Mouse (Mus musculus): ENCODE data around the gene Gbgt1. TPM values are rescaled to one million over a fixed set of nuclear protein-coding genes. Genes with fewer than 3 reads are reported as not detected.
A peak's percentile ranks its signal among the peaks of the same experiment; 100 is the strongest.

The Gbgt1 gene
- polyA plus RNA-seq, 1 experiment = not detected

DNA sequence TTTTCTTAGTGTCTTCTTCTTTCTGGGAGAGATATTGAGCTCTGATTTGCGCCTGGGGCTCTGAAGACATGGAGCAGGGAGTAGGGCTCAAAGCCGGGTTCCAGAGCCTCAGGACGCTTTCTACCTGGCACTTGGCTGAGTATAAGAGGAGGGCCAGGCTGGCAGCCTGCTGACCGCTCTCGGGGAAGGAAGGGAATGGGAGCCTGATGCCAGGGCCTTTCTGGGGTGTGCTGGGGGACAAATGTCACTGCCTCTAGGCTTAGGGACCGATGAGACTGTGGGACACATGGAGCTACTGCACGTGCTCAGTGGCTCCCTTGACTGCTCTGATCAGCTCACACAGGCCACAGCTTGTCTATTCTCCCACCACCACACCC, 31.7 kb downstream of the Gbgt1 start:
- H3K4me3 ChIP-seq (replicated peaks; ENCODE audit: control insufficient read depth, low read depth, low read length) = no peak overlapping the region
- H3K4me1 ChIP-seq (ENCODE audit: control insufficient read depth, insufficient read depth, low read length) = peaks cover 8% of the 10 kb centered on the region
- TF ChIP-seq POLR2A (IDR thresholded peaks at IDR 0.05; ENCODE audit: borderline replicate concordance, control insufficient read depth, low read depth, low read length) (no peak), CTCF (IDR thresholded peaks at IDR 0.05; ENCODE audit: control insufficient read depth, insufficient read depth, low read length) (no peak)
- no peak overlapping the region for H3K27ac ChIP-seq (ENCODE audit: control insufficient read depth, insufficient read depth, low read depth, low read length, poor library complexity)
- WGBS = 83% methylated on average over 7 of the region's 7 CpGs

DNA sequence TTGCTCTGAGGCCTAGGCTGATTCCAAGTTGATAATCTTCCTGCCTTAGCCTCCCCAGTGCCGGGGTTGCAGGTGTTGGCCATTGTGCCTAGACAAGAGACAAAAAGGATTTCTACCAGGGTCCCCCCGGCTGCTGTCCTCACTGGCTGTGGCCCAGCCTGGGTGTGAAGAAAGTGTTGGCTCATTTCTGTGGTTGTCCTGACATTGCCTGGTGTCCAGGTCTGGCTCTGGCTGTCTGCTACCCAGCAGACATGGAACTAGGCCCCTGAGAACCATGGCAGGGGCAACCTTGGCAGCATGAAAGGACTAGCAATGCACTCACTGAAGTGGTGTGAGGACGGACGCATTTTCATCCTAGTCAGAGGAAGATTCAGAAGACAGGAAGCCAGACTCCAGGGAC, 33.2 kb downstream of the Gbgt1 start:
- Histone ChIP-seq H3K27ac (ENCODE audit: control insufficient read depth, insufficient read depth, low read depth, low read length, poor library complexity) (no peak overlapping the region), H3K4me3 (replicated peaks; ENCODE audit: control insufficient read depth, low read depth, low read length) (no peak overlapping the region), H3K4me1 (ENCODE audit: control insufficient read depth, insufficient read depth, low read length) (peaks cover 7% of the 10 kb centered on the region)
- 86% methylated on average over 4 of the region's 4 CpGs for WGBS
- TF ChIP-seq CTCF (IDR thresholded peaks at IDR 0.05; ENCODE audit: control insufficient read depth, insufficient read depth, low read length) (no peak), POLR2A (IDR thresholded peaks at IDR 0.05; ENCODE audit: borderline replicate concordance, control insufficient read depth, low read depth, low read length) (no peak)

DNA sequence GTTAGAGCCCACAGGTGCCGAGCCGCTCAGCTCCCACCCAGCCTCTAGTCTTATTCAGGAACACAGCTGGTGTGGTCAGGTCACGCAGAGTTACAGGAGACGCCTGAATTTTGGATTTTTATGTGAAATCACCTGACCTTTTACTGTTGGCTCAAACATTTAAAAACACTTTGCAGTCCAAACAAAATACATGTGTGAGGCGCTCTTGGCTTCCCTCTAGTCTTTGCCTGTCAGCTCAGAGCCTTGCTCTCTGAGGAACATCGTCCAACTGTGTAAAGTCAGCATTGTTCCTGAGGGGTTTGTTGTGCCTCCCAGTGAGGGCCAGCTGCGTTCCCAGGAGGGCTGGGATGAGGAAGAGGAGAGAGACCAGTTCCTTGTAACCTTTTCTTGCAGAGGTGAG, 33.6 kb downstream of the Gbgt1 start:
- H3K4me1 ChIP-seq (ENCODE audit: control insufficient read depth, insufficient read depth, low read length) = peaks cover 7% of the 10 kb centered on the region
- H3K27ac ChIP-seq (ENCODE audit: control insufficient read depth, insufficient read depth, low read depth, low read length, poor library complexity) = no peak overlapping the region
- 79% methylated on average over 7 of the region's 7 CpGs for WGBS
- TF ChIP-seq POLR2A (IDR thresholded peaks at IDR 0.05; ENCODE audit: borderline replicate concordance, control insufficient read depth, low read depth, low read length) (no peak), CTCF (IDR thresholded peaks at IDR 0.05; ENCODE audit: control insufficient read depth, insufficient read depth, low read length) (no peak)
- no peak overlapping the region for H3K4me3 ChIP-seq (replicated peaks; ENCODE audit: control insufficient read depth, low read depth, low read length)

DNA sequence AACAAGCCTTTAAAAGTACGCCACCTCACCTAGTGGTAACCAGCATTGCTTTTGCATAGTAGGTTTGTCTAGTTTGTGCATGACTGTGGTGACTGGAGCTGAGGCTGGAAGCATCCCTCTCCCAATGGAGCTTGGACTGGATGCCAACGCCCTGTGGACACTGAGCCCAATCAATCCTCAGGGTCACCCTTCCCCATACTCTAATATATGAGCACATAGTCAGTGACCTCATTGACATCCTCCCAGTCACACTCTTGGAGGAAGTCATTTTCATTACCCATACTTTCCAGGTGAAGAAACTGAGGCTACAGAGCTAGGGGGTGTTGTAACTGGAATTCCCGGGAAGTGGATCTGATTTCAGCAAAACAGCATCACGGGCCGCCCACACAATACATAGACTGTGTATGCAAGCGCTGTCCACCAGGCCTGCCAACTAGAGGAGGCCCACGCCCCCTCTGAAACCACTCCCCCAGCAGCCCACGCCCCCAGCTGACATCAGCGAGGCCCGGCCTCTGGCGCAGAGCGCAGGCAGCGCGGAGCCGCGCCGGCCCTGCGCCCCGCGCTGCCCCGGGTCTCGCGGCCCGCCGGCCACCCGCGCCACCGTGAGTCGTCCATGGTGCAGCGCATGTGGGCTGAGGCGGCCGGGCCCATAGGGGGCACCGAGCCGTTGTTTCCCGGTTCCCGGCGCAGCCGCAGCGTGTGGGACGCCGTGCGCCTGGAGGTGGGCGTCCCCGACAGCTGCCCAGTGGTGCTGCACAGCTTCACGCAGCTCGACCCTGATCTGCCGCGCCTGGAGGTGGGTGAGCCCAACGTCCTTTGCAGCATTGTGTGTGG, 36.5 kb downstream of the Gbgt1 start:
- H3K27ac ChIP-seq (ENCODE audit: control insufficient read depth, insufficient read depth, low read depth, low read length, poor library complexity) = peak overlapping the region; percentile 17; the same call in 1 of the 2 replicates
- WGBS = 3% methylated on average over 49 of the region's 49 CpGs
- peaks cover 5% of the 10 kb centered on the region for H3K4me1 ChIP-seq (ENCODE audit: control insufficient read depth, insufficient read depth, low read length)
- peak overlapping the region; percentile 10 for H3K4me3 ChIP-seq (replicated peaks; ENCODE audit: control insufficient read depth, low read depth, low read length)
- TF ChIP-seq POLR2A (IDR thresholded peaks at IDR 0.05; ENCODE audit: borderline replicate concordance, control insufficient read depth, low read depth, low read length) (peak; percentile 35; the same call in 1 of the 2 replicates), CTCF (IDR thresholded peaks at IDR 0.05; ENCODE audit: control insufficient read depth, insufficient read depth, low read length) (no peak)

DNA sequence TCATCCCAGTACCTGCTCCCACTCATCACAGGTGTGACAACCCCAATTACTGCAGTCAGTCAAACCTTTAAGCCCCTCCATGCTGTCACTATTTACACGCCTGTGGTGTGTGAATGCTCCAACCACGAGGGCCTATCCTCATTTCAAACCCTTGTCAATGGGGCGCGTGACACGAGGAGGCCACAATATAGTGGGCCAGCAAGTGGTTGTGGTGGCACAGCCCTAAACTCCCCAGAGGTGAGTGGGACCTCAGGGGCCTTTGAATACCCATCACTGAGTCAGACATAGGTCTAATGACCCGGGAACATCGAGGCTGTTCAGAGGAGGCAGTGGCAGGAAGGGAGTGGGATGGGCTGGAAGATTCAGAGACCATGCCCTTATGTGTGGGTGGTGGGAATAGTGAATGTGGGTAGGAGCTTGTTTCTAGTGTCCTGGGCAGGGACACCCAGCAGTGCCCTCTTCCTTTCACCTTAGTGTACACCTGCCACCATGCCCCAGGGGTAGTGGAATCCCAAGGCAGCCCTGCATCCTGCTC, 37.3 kb downstream of the Gbgt1 start:
- H3K27ac ChIP-seq (ENCODE audit: control insufficient read depth, insufficient read depth, low read depth, low read length, poor library complexity) = no peak overlapping the region
- no peak overlapping the region for H3K4me3 ChIP-seq (replicated peaks; ENCODE audit: control insufficient read depth, low read depth, low read length)
- peaks cover 5% of the 10 kb centered on the region for H3K4me1 ChIP-seq (ENCODE audit: control insufficient read depth, insufficient read depth, low read length)
- TF ChIP-seq POLR2A (IDR thresholded peaks at IDR 0.05; ENCODE audit: borderline replicate concordance, control insufficient read depth, low read depth, low read length) = no peak
- no peak for TF ChIP-seq CTCF (IDR thresholded peaks at IDR 0.05; ENCODE audit: control insufficient read depth, insufficient read depth, low read length)
- WGBS = 60% methylated on average over 7 of the region's 7 CpGs

DNA sequence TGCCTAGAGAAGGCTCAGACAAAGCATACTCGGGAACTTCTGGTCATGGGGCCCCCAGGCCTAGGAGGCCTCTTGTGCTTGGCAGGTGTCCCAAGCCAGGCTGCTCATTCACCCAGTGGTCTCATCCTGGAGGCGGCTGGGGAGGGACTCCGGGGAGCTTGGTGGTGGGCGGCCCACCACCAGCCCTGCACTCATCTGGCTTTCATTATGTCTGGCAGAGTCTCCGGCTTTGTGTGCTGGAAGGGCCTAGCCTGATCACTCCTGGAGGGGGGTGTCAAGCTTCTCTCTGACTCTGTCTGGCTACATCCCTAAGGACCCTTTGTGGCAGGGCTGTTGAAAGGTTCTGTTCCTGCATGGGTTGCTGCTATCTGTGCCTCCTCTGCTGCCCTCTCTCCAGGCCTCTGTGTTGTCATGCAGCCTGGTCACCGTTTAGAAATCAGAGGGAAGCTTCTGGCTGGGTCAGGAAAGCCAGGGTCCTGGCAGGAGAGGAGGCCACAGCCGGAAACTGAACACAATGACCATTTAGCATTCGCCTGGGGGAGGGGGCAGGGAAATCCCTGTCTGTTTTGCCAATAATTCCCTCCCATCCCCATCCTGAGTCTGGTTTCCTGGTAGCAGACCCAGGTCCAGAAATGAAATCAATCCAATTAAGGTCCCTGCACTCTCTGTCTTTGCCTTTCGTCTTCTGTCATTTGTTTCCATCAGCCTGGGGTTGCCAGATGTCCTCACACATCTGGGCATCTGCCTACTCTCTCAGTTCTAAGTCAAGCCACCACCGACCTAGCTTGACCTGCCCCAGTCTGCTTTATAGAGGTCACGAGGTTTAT, 38.0 kb downstream of the Gbgt1 start:
- TF ChIP-seq CTCF (IDR thresholded peaks at IDR 0.05; ENCODE audit: control insufficient read depth, insufficient read depth, low read length) (no peak), POLR2A (IDR thresholded peaks at IDR 0.05; ENCODE audit: borderline replicate concordance, control insufficient read depth, low read depth, low read length) (no peak)
- no peak overlapping the region for H3K4me3 ChIP-seq (replicated peaks; ENCODE audit: control insufficient read depth, low read depth, low read length)
- H3K4me1 ChIP-seq (ENCODE audit: control insufficient read depth, insufficient read depth, low read length) = peaks cover 5% of the 10 kb centered on the region
- no peak overlapping the region for H3K27ac ChIP-seq (ENCODE audit: control insufficient read depth, insufficient read depth, low read depth, low read length, poor library complexity)
- 68% methylated on average over 11 of the region's 11 CpGs for WGBS

DNA sequence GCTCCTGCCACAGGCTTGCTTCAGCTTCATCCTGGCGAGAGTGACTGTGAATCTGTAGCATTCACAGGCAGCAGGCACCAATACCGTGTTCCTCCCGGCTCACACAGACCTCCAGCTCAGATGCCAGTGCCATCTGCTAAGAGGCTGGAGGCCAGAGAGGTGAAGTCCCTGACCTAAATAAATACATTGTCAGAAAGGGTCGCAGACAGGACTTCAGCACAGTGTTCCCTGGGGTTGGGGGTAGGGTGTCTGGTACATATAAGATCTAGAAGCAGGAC, 38.5 kb downstream of the Gbgt1 start:
- Histone ChIP-seq H3K4me3 (replicated peaks; ENCODE audit: control insufficient read depth, low read depth, low read length) (no peak overlapping the region), H3K4me1 (ENCODE audit: control insufficient read depth, insufficient read depth, low read length) (peaks cover 7% of the 10 kb centered on the region), H3K27ac (ENCODE audit: control insufficient read depth, insufficient read depth, low read depth, low read length, poor library complexity) (no peak overlapping the region)
- WGBS = 72% methylated on average over 4 of the region's 4 CpGs
- no peak for TF ChIP-seq CTCF (IDR thresholded peaks at IDR 0.05; ENCODE audit: control insufficient read depth, insufficient read depth, low read length)
- TF ChIP-seq POLR2A (IDR thresholded peaks at IDR 0.05; ENCODE audit: borderline replicate concordance, control insufficient read depth, low read depth, low read length) = no peak

DNA sequence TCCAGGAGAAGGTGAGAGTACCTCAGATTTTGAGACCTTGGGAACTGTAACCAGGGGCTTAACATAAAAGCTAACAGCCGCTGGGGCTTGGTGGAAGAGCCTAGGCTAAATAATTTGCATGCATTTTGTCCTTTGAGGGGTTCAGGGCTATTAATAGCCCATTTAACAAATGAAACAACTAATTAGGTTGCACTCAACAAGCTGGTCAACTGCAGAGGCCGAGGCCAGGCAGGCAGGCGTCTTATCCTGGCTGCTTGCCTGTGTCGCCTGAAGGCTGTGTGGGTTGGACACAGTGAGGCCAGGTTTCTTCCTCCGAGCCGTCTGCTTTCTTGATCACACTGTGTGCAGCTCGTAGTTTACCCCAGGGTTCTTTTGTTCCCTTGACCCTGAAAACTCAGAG, 39.0 kb downstream of the Gbgt1 start:
- WGBS = 69% methylated on average over 7 of the region's 7 CpGs
- H3K4me1 ChIP-seq (ENCODE audit: control insufficient read depth, insufficient read depth, low read length) = peaks cover 10% of the 10 kb centered on the region
- no peak overlapping the region for H3K4me3 ChIP-seq (replicated peaks; ENCODE audit: control insufficient read depth, low read depth, low read length)
- TF ChIP-seq CTCF (IDR thresholded peaks at IDR 0.05; ENCODE audit: control insufficient read depth, insufficient read depth, low read length) (no peak), POLR2A (IDR thresholded peaks at IDR 0.05; ENCODE audit: borderline replicate concordance, control insufficient read depth, low read depth, low read length) (no peak)
- H3K27ac ChIP-seq (ENCODE audit: control insufficient read depth, insufficient read depth, low read depth, low read length, poor library complexity) = no peak overlapping the region

Measured in bone marrow, adult 2 months (tissue).